Mouse (Mus musculus): ENCODE results near the gene Scamp4. TPM values are rescaled to one million over a fixed set of nuclear protein-coding genes. Genes with fewer than 3 reads are reported as not detected.

The Scamp4 gene
- total and polyA plus RNA-seq, 3 experiments: 18.5 to 89.9 (median 33.2) TPM

DNA sequence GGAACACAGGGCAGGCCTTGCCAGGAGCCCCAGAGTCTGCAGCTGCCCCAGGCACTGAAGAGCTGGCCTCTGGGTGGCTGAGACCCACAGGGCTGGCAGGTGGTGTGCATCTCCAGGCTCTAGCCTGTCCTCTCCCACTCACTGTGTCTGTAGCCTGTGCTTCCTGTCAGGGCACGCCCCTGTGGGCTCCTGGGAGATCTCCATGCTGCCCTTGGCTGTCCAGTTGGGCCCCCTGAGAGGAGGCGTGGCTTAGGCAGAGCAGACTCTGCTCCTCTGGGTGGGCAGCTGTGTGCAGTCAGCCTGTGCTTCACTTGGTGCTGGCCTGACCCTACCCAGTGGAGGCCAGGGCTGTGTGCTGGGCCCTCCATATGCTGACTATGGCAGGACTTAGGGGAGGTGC, 25.0 kb downstream of the Scamp4 start:
- in situ Hi-C loops (cut with MboI; ENCODE audit: low pct_ligation_motif_present, low pct_unique_long_range_greater_than_20kb, low sequenced_read_pairs): no loop called here
- peaks cover 30 to 55% of the 10 kb centered on the region in 2 experiments for H3K4me1 ChIP-seq (ENCODE audit: control insufficient read depth in 1 of 2, insufficient read depth in 2 of 2)
- no peak overlapping the region for H3K9ac ChIP-seq (ENCODE audit: insufficient read depth, low read depth)

DNA sequence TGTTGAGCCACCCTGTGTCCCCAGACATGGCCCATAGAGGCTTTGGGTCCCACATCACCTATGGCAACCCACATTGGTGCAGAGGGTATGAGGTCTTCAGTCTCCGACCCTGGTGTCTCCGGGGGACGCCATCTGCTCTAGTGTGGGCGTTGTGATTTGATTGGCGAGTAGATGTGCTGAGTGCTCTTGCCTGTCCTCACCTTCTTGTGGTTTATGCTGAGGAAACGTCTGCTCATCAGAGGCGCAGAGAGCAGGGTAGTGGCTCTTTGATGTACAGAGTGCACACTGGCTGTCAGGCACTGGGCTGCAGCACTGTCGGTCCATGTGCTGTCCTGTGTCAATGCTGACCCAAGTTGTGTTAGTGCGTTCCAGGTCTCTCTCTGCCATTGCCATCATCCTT, 26.3 kb downstream of the Scamp4 start:
- Histone ChIP-seq H3K27me3 (replicated peaks) (no peaks in the 10 kb centered on the region), H3K9me3 (replicated peaks; ENCODE audit: low read length) (no peaks in the 10 kb centered on the region), H3K79me2 (replicated peaks; ENCODE audit: control insufficient read depth, extremely low read depth, insufficient read depth, poor library complexity, severe bottlenecking) (peaks cover 29% of the 10 kb centered on the region), H3K4me2 (ENCODE audit: insufficient read depth, low read depth, poor library complexity, severe bottlenecking) (no peak overlapping the region), H3K9ac (ENCODE audit: insufficient read depth, low read depth) (no peak overlapping the region), H3K36me3 (replicated peaks in 1 of 2; ENCODE audit: control insufficient read depth in 1 of 2, insufficient read depth in 1 of 2, low read length in 1 of 2) (peaks cover 20 to 89% of the 10 kb centered on the region in 2 experiments), H3K27ac (ENCODE audit: insufficient read depth, low read depth) (no peak overlapping the region), H3K4me1 (ENCODE audit: control insufficient read depth in 1 of 2, insufficient read depth in 2 of 2) (peaks cover 28 to 56% of the 10 kb centered on the region in 2 experiments), H3K4me3 (replicated peaks in 1 of 3; ENCODE audit: low read depth in 2 of 3, low read length in 2 of 3, poor library complexity in 1 of 3) (no peak overlapping the region)
- dilution Hi-C loops (cut with MboI; ENCODE audit: extremely low pct_ligation_motif_present, extremely low pct_unique_long_range_greater_than_20kb, low sequenced_read_pairs): no loop called here
- no peak for DNase-seq (ENCODE audit: extremely low read depth)
- no peak for TF ChIP-seq ZNF384 (IDR thresholded peaks at IDR 0.05; ENCODE audit: low read depth, low read length)
- TF ChIP-seq TCF12 (IDR thresholded peaks at IDR 0.05; ENCODE audit: low read depth, low read length): no peak
- TF ChIP-seq NELFE (IDR thresholded peaks at IDR 0.05; ENCODE audit: low read depth, low read length): no peak
- no peak for TF ChIP-seq SIN3A (IDR thresholded peaks at IDR 0.05; ENCODE audit: low read length)
- no peak for TF ChIP-seq MAX (IDR thresholded peaks at IDR 0.05; ENCODE audit: low read length)
- TF ChIP-seq GABPA (IDR thresholded peaks at IDR 0.05; ENCODE audit: insufficient replicate concordance, low read depth, low read length): no peak
- TF ChIP-seq CHD2 (IDR thresholded peaks at IDR 0.05; ENCODE audit: low read length): no peak
- in situ Hi-C loops (cut with MboI; ENCODE audit: low pct_ligation_motif_present, low pct_unique_long_range_greater_than_20kb, low sequenced_read_pairs): no loop called here

More for the DNA sequence above, 25.0 kb downstream of the Scamp4 start:
- no peaks in the 10 kb centered on the region for H3K27me3 ChIP-seq (replicated peaks)
- TF ChIP-seq NRF1 (IDR thresholded peaks at IDR 0.05; ENCODE audit: low read depth, low read length) (no peak), POLR2AphosphoS2 (IDR thresholded peaks at IDR 0.05; ENCODE audit: low read depth, low read length) (no peak), MYC (IDR thresholded peaks at IDR 0.05; ENCODE audit: low read depth, low read length) (no peak), SIN3A (IDR thresholded peaks at IDR 0.05; ENCODE audit: low read length) (no peak), CHD2 (IDR thresholded peaks at IDR 0.05; ENCODE audit: low read length) (no peak), USF2 (conservative IDR thresholded peaks at IDR 0.05; ENCODE audit: low read depth, low read length) (no peak), ETS1 (conservative IDR thresholded peaks at IDR 0.05; ENCODE audit: low read depth, low read length) (no peak), UBTF (IDR thresholded peaks at IDR 0.05; ENCODE audit: low read depth, low read length) (no peak), MAFK (IDR thresholded peaks at IDR 0.05; ENCODE audit: insufficient replicate concordance, low read length) (no peak), USF1 (IDR thresholded peaks at IDR 0.05; ENCODE audit: low read depth, low read length) (no peak), ZMIZ1 (IDR thresholded peaks at IDR 0.05; ENCODE audit: low read depth, low read length) (no peak), KAT2A (IDR thresholded peaks at IDR 0.05; ENCODE audit: insufficient replicate concordance, low read length) (no peak), MAZ (IDR thresholded peaks at IDR 0.05; ENCODE audit: low read depth, low read length) (no peak), ZNF384 (IDR thresholded peaks at IDR 0.05; ENCODE audit: low read depth, low read length) (no peak), CTCF (conservative IDR thresholded peaks at IDR 0.05 in 1 of 2, IDR thresholded peaks at IDR 0.05 in 1 of 2; ENCODE audit: low read depth in 2 of 2, low read length in 2 of 2) (no peak), NELFE (IDR thresholded peaks at IDR 0.05; ENCODE audit: low read depth, low read length) (no peak)
- H3K79me2 ChIP-seq (replicated peaks; ENCODE audit: control insufficient read depth, extremely low read depth, insufficient read depth, poor library complexity, severe bottlenecking): peaks cover 33% of the 10 kb centered on the region
- H3K9me3 ChIP-seq (replicated peaks; ENCODE audit: low read length): no peaks in the 10 kb centered on the region
- no peak overlapping the region for H3K4me2 ChIP-seq (ENCODE audit: insufficient read depth, low read depth, poor library complexity, severe bottlenecking)
- DNase-seq (ENCODE audit: extremely low read depth): no peak
- no peak overlapping the region for H3K27ac ChIP-seq (ENCODE audit: insufficient read depth, low read depth)
- H3K36me3 ChIP-seq (replicated peaks in 1 of 2; ENCODE audit: control insufficient read depth in 1 of 2, insufficient read depth in 1 of 2, low read length in 1 of 2): peaks cover 16 to 81% of the 10 kb centered on the region in 2 experiments
- no peak overlapping the region for H3K4me3 ChIP-seq (replicated peaks in 1 of 3; ENCODE audit: low read depth in 2 of 3, low read length in 2 of 3, poor library complexity in 1 of 3)
- dilution Hi-C loops (cut with MboI; ENCODE audit: extremely low pct_ligation_motif_present, extremely low pct_unique_long_range_greater_than_20kb, low sequenced_read_pairs): no loop called here
